Comparison of ENCODE assay signal across 24 mouse cellular contexts in genomic region chr12:95489374-95489773, GRCm38 (mm10).
DNase-seq lines count a peak whose midpoint lies in the region; ATAC-seq and TF ChIP-seq lines count a peak whose summit lies in the region.
"Had no signal": no experiment of that assay in that cellular context is flagged by ENCODE, and none has a peak within 500 bp of the region (broad histone marks: within the 10 kb centered on the region; RNA-seq: fewer than 3 reads in every experiment).

No protein-coding gene starts in this region.

- no peak overlapping the region for H3ac ChIP-seq in C2C12 (ENCODE audit: control insufficient read depth, insufficient read length, low read depth)

- H3K9me3 ChIP-seq in hindbrain, embryonic 12.5 days (replicated peaks): no peaks in the 10 kb centered on the region
- H3K9me3 ChIP-seq: embryonic facial prominence, embryonic 12.5 days; forebrain, embryonic 10.5 days; forebrain, embryonic 15.5 days; midbrain, embryonic 13.5 days had no signal

- TF ChIP-seq CTCF in C2C12 (IDR thresholded peaks at IDR 0.05; ENCODE audit: control insufficient read depth, insufficient read depth, insufficient read length): no peak

- no peaks in the 10 kb centered on the region for H3K79me3 ChIP-seq in C2C12 (ENCODE audit: low read depth)

- ATAC-seq in hindbrain, embryonic 12.5 days (ENCODE audit: low FRiP score): no peak
- ATAC-seq: forebrain, embryonic 15.5 days; hindbrain, embryonic 16.5 days; midbrain, embryonic 13.5 days had no signal

- H3K27ac ChIP-seq in hindbrain, embryonic 12.5 days: no peak overlapping the region
- H3K27ac ChIP-seq: embryonic facial prominence, embryonic 12.5 days; forebrain, embryonic 10.5 days; forebrain, embryonic 15.5 days; kidney, postnatal 0 days; liver, embryonic 14.5 days; macrophage; midbrain, embryonic 13.5 days had no signal

- H3K79me2 ChIP-seq in C2C12 (ENCODE audit: control insufficient read depth, insufficient read depth): no peaks in the 10 kb centered on the region

- WGBS in hindbrain, embryonic 12.5 days: 92% methylated on average over 2 of the region's 2 CpGs

- no peaks in the 10 kb centered on the region for H3K27me3 ChIP-seq in C2C12 (ENCODE audit: control insufficient read depth, insufficient read depth, insufficient read length)
- no peaks in the 10 kb centered on the region for H3K27me3 ChIP-seq in hindbrain, embryonic 12.5 days
- H3K27me3 ChIP-seq: embryonic facial prominence, embryonic 12.5 days; forebrain, embryonic 15.5 days; midbrain, embryonic 13.5 days had no signal

- no peak overlapping the region for H3K4me3 ChIP-seq in C2C12 (ENCODE audit: insufficient read depth, poor library complexity, severe bottlenecking)
- no peak overlapping the region for H3K4me3 ChIP-seq in hindbrain, embryonic 12.5 days
- H3K4me3 ChIP-seq: embryonic facial prominence, embryonic 12.5 days; forebrain, embryonic 10.5 days; forebrain, embryonic 15.5 days; midbrain, embryonic 13.5 days had no signal

- no peaks in the 10 kb centered on the region for H3K4me1 ChIP-seq in hindbrain, embryonic 12.5 days
- H3K4me1 ChIP-seq: embryonic facial prominence, embryonic 12.5 days; forebrain, embryonic 15.5 days; midbrain, embryonic 13.5 days had no signal

- H3K36me3 ChIP-seq in C2C12 (ENCODE audit: control insufficient read depth, insufficient read depth): no peaks in the 10 kb centered on the region
- no peaks in the 10 kb centered on the region for H3K36me3 ChIP-seq in hindbrain, embryonic 12.5 days
- H3K36me3 ChIP-seq: embryonic facial prominence, embryonic 12.5 days; forebrain, embryonic 10.5 days; forebrain, embryonic 15.5 days; midbrain, embryonic 13.5 days had no signal

- H3K9ac ChIP-seq in hindbrain, embryonic 12.5 days: no peak overlapping the region
- H3K9ac ChIP-seq: embryonic facial prominence, embryonic 12.5 days; forebrain, embryonic 15.5 days; liver, embryonic 14.5 days; midbrain, embryonic 13.5 days had no signal

- peak; percentile 3 for DNase-seq in gastrocnemius, adult 18-20 months (ENCODE audit: low spot score)
- no peak for DNase-seq in gastrocnemius, postnatal 25 days
- peak; percentile 5 for DNase-seq in adipocyte (ENCODE audit: low spot score)
- DNase-seq in heart, adult 11 months: no peak
- DNase-seq: adrenal gland, postnatal 25 days; cerebellum, adult 9-10 months; embryo, embryonic 11 days; gastrocnemius, postnatal 10 days; kidney, adult 8-10 months; liver; lung, adult 2 months; lung, postnatal 10 days; thymus, postnatal 4 days had no signal

- no peak overlapping the region for H3K4me2 ChIP-seq in hindbrain, embryonic 12.5 days (replicated peaks)
- H3K4me2 ChIP-seq: embryonic facial prominence, embryonic 12.5 days; forebrain, embryonic 15.5 days; heart, embryonic 11.5 days; midbrain, embryonic 13.5 days had no signal

TF ChIP-seq in C2C12, 6 proteins besides CTCF, POLR2A, EP300 and RAD21:
- TF ChIP-seq MYOG (IDR thresholded peaks at IDR 0.05; ENCODE audit: control insufficient read depth, extremely low read depth, insufficient read length): no peak
- TF ChIP-seq USF1 (IDR thresholded peaks at IDR 0.05; ENCODE audit: low read depth): no peak
- TF ChIP-seq MAX (IDR thresholded peaks at IDR 0.05): peak; percentile 78
- TF ChIP-seq CEBPB (IDR thresholded peaks at IDR 0.05; ENCODE audit: low read depth): peak; percentile 64
- peak; percentile 41 for TF ChIP-seq MYOD1 (IDR thresholded peaks at IDR 0.05; ENCODE audit: control insufficient read depth, insufficient read length, low read depth)
- TF ChIP-seq FOSL1 (IDR thresholded peaks at IDR 0.05; ENCODE audit: insufficient read depth, low read length, poor library complexity, severe bottlenecking): peak; percentile 90
TF ChIP-seq in C2C12: peak in this region for 4.

Comparison
In these comparisons a context has a peak if more than half of its experiments do, and no peak if none do; other contexts are left out.
1. DNase-seq: peak in gastrocnemius, adult 18-20 months (single experiment) and adipocyte (single experiment); none in gastrocnemius, postnatal 25 days (single experiment) and heart, adult 11 months (single experiment).